Mouse (Mus musculus): ENCODE results near the gene Tiam1. TPM values are rescaled to one million over a fixed set of nuclear protein-coding genes. Genes with fewer than 3 reads are reported as not detected.
A peak's percentile ranks its signal among the peaks of the same experiment; 100 is the strongest.

The Tiam1 gene
- polyA plus RNA-seq, 1 experiment from 2014 or later = 29.0 TPM

GRCm38 (mm10) chr16:89805210-89805609 is 338.4 kb downstream of the Tiam1 start:
- H3K9me3 ChIP-seq = no peaks in the 10 kb centered on the region
- no peak overlapping the region for H3K4me2 ChIP-seq
- 69% methylated on average over 12 of the region's 12 CpGs for WGBS
- H3K27me3 ChIP-seq = no peaks in the 10 kb centered on the region
- H3K9ac ChIP-seq = no peak overlapping the region
- no peak overlapping the region for H3K27ac ChIP-seq
- no peak overlapping the region for H3K4me3 ChIP-seq
- peak; percentile 21; the same call in 1 of the 2 replicates for ATAC-seq (ENCODE audit: low FRiP score)
- H3K36me3 ChIP-seq = peaks cover 53% of the 10 kb centered on the region
- H3K4me1 ChIP-seq (replicated peaks) = peaks cover 10% of the 10 kb centered on the region

GRCm38 (mm10) chr16:89801493-89801892 is 342.1 kb downstream of the Tiam1 start:
- Histone ChIP-seq H3K4me3 (no peak overlapping the region), H3K27me3 (no peaks in the 10 kb centered on the region), H3K4me2 (no peak overlapping the region), H3K9ac (no peak overlapping the region), H3K36me3 (peaks cover 58% of the 10 kb centered on the region), H3K9me3 (no peaks in the 10 kb centered on the region), H3K4me1 (replicated peaks) (peaks cover 10% of the 10 kb centered on the region), H3K27ac (no peak overlapping the region)
- 91% methylated on average over 5 of the region's 5 CpGs for whole genome bisulfite sequencing
- ATAC-seq (ENCODE audit: low FRiP score) = no peak

GRCm38 (mm10) chr16:89799772-89800171 is 343.8 kb downstream of the Tiam1 start:
- no peak overlapping the region for H3K27ac ChIP-seq
- peaks cover 66% of the 10 kb centered on the region for H3K36me3 ChIP-seq
- H3K4me1 ChIP-seq (replicated peaks) = 0 out of 2 replicates have a peak, but pooled peaks cover 3% of the 10 kb centered on the region
- no peak overlapping the region for H3K9ac ChIP-seq
- no peak overlapping the region for H3K4me3 ChIP-seq
- no peak for ATAC-seq (ENCODE audit: low FRiP score)
- no peaks in the 10 kb centered on the region for H3K9me3 ChIP-seq
- H3K4me2 ChIP-seq = no peak overlapping the region
- 85% methylated on average over 12 of the region's 12 CpGs for WGBS
- H3K27me3 ChIP-seq = no peaks in the 10 kb centered on the region

GRCm38 (mm10) chr16:89796566-89796965 is 347.0 kb downstream of the Tiam1 start:
- Histone ChIP-seq H3K4me2 (no peak overlapping the region), H3K9me3 (no peaks in the 10 kb centered on the region), H3K4me3 (no peak overlapping the region), H3K27ac (no peak overlapping the region), H3K4me1 (replicated peaks) (no peaks in the 10 kb centered on the region), H3K36me3 (peaks cover 70% of the 10 kb centered on the region), H3K9ac (no peak overlapping the region), H3K27me3 (no peaks in the 10 kb centered on the region)
- ATAC-seq (ENCODE audit: low FRiP score) = no peak
- WGBS = 93% methylated on average over 7 of the region's 7 CpGs

- 87% methylated on average over 9 of the region's 9 CpGs for WGBS
- Histone ChIP-seq H3K27ac (no peak overlapping the region), H3K27me3 (no peaks in the 10 kb centered on the region), H3K36me3 (peaks cover 66% of the 10 kb centered on the region), H3K4me1 (replicated peaks) (no peaks in the 10 kb centered on the region), H3K4me3 (no peak overlapping the region), H3K4me2 (no peak overlapping the region), H3K9ac (no peak overlapping the region), H3K9me3 (no peaks in the 10 kb centered on the region)
- ATAC-seq (ENCODE audit: low FRiP score) = no peak
These were observed 353.7 kb downstream of the Tiam1 start for GRCm38 (mm10) chr16:89789792-89790434.

- H3K4me2 ChIP-seq = no peak overlapping the region
These were observed 357.8 kb downstream of the Tiam1 start for GRCm38 (mm10) chr16:89785795-89786194.

GRCm38 (mm10) chr16:89779705-89780104 is 363.9 kb downstream of the Tiam1 start:
- H3K4me2 ChIP-seq = no peak overlapping the region
- WGBS = 86% methylated on average over 3 of the region's 3 CpGs
- ATAC-seq (ENCODE audit: low FRiP score) = no peak

More at GRCm38 (mm10) chr16:89785795-89786194, 357.8 kb downstream of the Tiam1 start:
- H3K9ac ChIP-seq = no peak overlapping the region
- no peak overlapping the region for H3K4me3 ChIP-seq
- H3K27me3 ChIP-seq = no peaks in the 10 kb centered on the region
- H3K4me1 ChIP-seq (replicated peaks) = no peaks in the 10 kb centered on the region
- no peaks in the 10 kb centered on the region for H3K9me3 ChIP-seq
- ATAC-seq (ENCODE audit: low FRiP score) = no peak
- peaks cover 34% of the 10 kb centered on the region for H3K36me3 ChIP-seq
- 91% methylated on average over 5 of the region's 5 CpGs for WGBS
- H3K27ac ChIP-seq = no peak overlapping the region

GRCm38 (mm10) chr16:89777450-89777849 is 366.1 kb downstream of the Tiam1 start:
- H3K4me3 ChIP-seq = no peak overlapping the region
- H3K27me3 ChIP-seq = no peaks in the 10 kb centered on the region
- H3K36me3 ChIP-seq = 0 out of 2 replicates have a peak, but pooled peaks cover 6% of the 10 kb centered on the region
- 81% methylated on average over 2 of the region's 2 CpGs for WGBS
- no peak for ATAC-seq (ENCODE audit: low FRiP score)
- no peak overlapping the region for H3K4me2 ChIP-seq
- no peaks in the 10 kb centered on the region for H3K9me3 ChIP-seq
- peaks cover 7% of the 10 kb centered on the region; the same call in 1 of the 2 replicates for H3K4me1 ChIP-seq (replicated peaks)
- no peak overlapping the region for H3K27ac ChIP-seq
- H3K9ac ChIP-seq = no peak overlapping the region

More at GRCm38 (mm10) chr16:89779705-89780104, 363.9 kb downstream of the Tiam1 start:
- peaks cover 6% of the 10 kb centered on the region; the same call in 1 of the 2 replicates for H3K36me3 ChIP-seq
- H3K9me3 ChIP-seq = no peaks in the 10 kb centered on the region
- no peaks in the 10 kb centered on the region for H3K4me1 ChIP-seq (replicated peaks)
- no peak overlapping the region for H3K27ac ChIP-seq
- H3K4me3 ChIP-seq = no peak overlapping the region
- no peak overlapping the region for H3K9ac ChIP-seq
- H3K27me3 ChIP-seq = no peaks in the 10 kb centered on the region

- peak; percentile 69; the same call in 1 of the 2 replicates for ATAC-seq (ENCODE audit: low FRiP score)
- H3K4me3 ChIP-seq = peak overlapping the region; percentile 35
- WGBS = 28% methylated on average over 10 of the region's 10 CpGs
These were observed 369.0 kb downstream of the Tiam1 start for GRCm38 (mm10) chr16:89774553-89774913.

GRCm38 (mm10) chr16:89773657-89774552 is 369.7 kb downstream of the Tiam1 start:
- H3K4me1 ChIP-seq (replicated peaks) = peaks cover 7% of the 10 kb centered on the region; the same call in 1 of the 2 replicates
- peaks cover 5% of the 10 kb centered on the region; the same call in 1 of the 2 replicates for H3K36me3 ChIP-seq
- H3K4me3 ChIP-seq = peak overlapping the region; percentile 35
- H3K9me3 ChIP-seq = peaks cover 19% of the 10 kb centered on the region
- 10% methylated on average over 30 of the region's 30 CpGs for WGBS
- peak; percentile 85 for ATAC-seq (ENCODE audit: low FRiP score)
- H3K4me2 ChIP-seq = peak overlapping the region; percentile 67
- H3K27ac ChIP-seq = 0 out of 2 replicates have a peak overlapping the region, but pooled peaks have one; percentile 23
- H3K9ac ChIP-seq = peak overlapping the region; percentile 63; the same call in 1 of the 2 replicates
- no peaks in the 10 kb centered on the region for H3K27me3 ChIP-seq

More at GRCm38 (mm10) chr16:89774553-89774913, 369.0 kb downstream of the Tiam1 start:
- H3K9ac ChIP-seq = no peak overlapping the region
- H3K9me3 ChIP-seq = peaks cover 15% of the 10 kb centered on the region
- H3K27ac ChIP-seq = no peak overlapping the region
- H3K4me1 ChIP-seq (replicated peaks) = peaks cover 7% of the 10 kb centered on the region; the same call in 1 of the 2 replicates
- H3K27me3 ChIP-seq = no peaks in the 10 kb centered on the region
- 0 out of 2 replicates have a peak, but pooled peaks cover 5% of the 10 kb centered on the region for H3K36me3 ChIP-seq
- peak overlapping the region; percentile 67 for H3K4me2 ChIP-seq

- Histone ChIP-seq H3K27me3 (no peaks in the 10 kb centered on the region), H3K9ac (no peak overlapping the region), H3K4me2 (no peak overlapping the region), H3K4me3 (no peak overlapping the region), H3K27ac (no peak overlapping the region), H3K4me1 (replicated peaks) (no peaks in the 10 kb centered on the region), H3K9me3 (peaks cover 23% of the 10 kb centered on the region), H3K36me3 (peaks cover 5% of the 10 kb centered on the region; the same call in 1 of the 2 replicates)
- 87% methylated on average over 11 of the region's 11 CpGs for WGBS
- no peak for ATAC-seq (ENCODE audit: low FRiP score)
These were observed 377.6 kb downstream of the Tiam1 start for GRCm38 (mm10) chr16:89765919-89766318.

- Histone ChIP-seq H3K9me3 (peaks cover 18% of the 10 kb centered on the region), H3K4me3 (no peak overlapping the region), H3K27ac (no peak overlapping the region), H3K4me1 (replicated peaks) (no peaks in the 10 kb centered on the region), H3K9ac (no peak overlapping the region), H3K36me3 (peaks cover 5% of the 10 kb centered on the region; the same call in 1 of the 2 replicates), H3K27me3 (no peaks in the 10 kb centered on the region), H3K4me2 (no peak overlapping the region)
- ATAC-seq (ENCODE audit: low FRiP score) = no peak; the same call in 1 of the 2 replicates
- 14% methylated on average over 8 of the region's 8 CpGs for WGBS
These were observed 378.1 kb downstream of the Tiam1 start for GRCm38 (mm10) chr16:89765470-89765869.

Measured in hindbrain, embryonic 13.5 days (tissue).